Mouse (Mus musculus): Measurements from ENCODE around the gene Lrrn2. TPM values are rescaled to one million over a fixed set of nuclear protein-coding genes. Genes with fewer than 3 reads are reported as not detected.
"Not testable (repeated sequence)": the region's sequence is repeated elsewhere in the genome, so short reads cannot be mapped to it uniquely, and the experiment has no call there.

Gene Lrrn2
- polyA plus RNA-seq, 1 experiment from 2014 or later = 5.9 TPM

- no peaks in the 10 kb centered on the region for H3K9me3 ChIP-seq (replicated peaks)
- H3K4me1 ChIP-seq = no peaks in the 10 kb centered on the region
- H3K4me2 ChIP-seq (replicated peaks) = no peak overlapping the region
- no peak overlapping the region for H3K4me3 ChIP-seq (replicated peaks)
- WGBS = 92% methylated on average over 6 of the region's 6 CpGs
- peaks cover 32% of the 10 kb centered on the region for H3K36me3 ChIP-seq
- H3K27ac ChIP-seq (replicated peaks) = no peak overlapping the region
- ATAC-seq (ENCODE audit: insufficient number of reproducible peaks, low FRiP score, low TSS enrichment, low read depth) = no peak
- no peak overlapping the region for H3K9ac ChIP-seq
- H3K27me3 ChIP-seq = no peaks in the 10 kb centered on the region
These were observed 101.2 kb downstream of the Lrrn2 start for GRCm38 (mm10) chr1:132981232-132981631.

GRCm38 (mm10) chr1:132982728-132983127 is 102.7 kb downstream of the Lrrn2 start:
- Histone ChIP-seq H3K4me3 (replicated peaks) (no peak overlapping the region), H3K9me3 (replicated peaks) (no peaks in the 10 kb centered on the region), H3K4me1 (no peaks in the 10 kb centered on the region), H3K36me3 (peaks cover 43% of the 10 kb centered on the region), H3K4me2 (replicated peaks) (no peak overlapping the region), H3K27ac (replicated peaks) (no peak overlapping the region), H3K9ac (no peak overlapping the region), H3K27me3 (no peaks in the 10 kb centered on the region)
- 0 out of 2 replicates have a peak, but pooled peaks have one; percentile 19 for ATAC-seq (ENCODE audit: insufficient number of reproducible peaks, low FRiP score, low TSS enrichment, low read depth)
- WGBS = 65% methylated on average over 7 of the region's 7 CpGs

GRCm38 (mm10) chr1:132988556-132989459 is 108.7 kb downstream of the Lrrn2 start:
- H3K9me3 ChIP-seq (replicated peaks); ATAC-seq (ENCODE audit: insufficient number of reproducible peaks, low FRiP score, low TSS enrichment, low read depth); H3K4me2 ChIP-seq (replicated peaks); H3K9ac ChIP-seq; H3K4me1 ChIP-seq; H3K4me3 ChIP-seq (replicated peaks); H3K27me3 ChIP-seq; H3K27ac ChIP-seq (replicated peaks): not testable (repeated sequence)
- peaks cover 81% of the 10 kb centered on the region for H3K36me3 ChIP-seq
- 66% methylated on average over 12 of the region's 12 CpGs for WGBS

Small RNA genes within 50 kb of the gene (microRNA-seq; reads per million reads assigned to microRNA genes)
- not detected for gene Gm44300 (ENCODE audit: borderline number of aligned reads)

Other genes with a start within 250 kb of the Lrrn2 start
- 1.9 TPM in 2 replicates for gene Nfasc, start 138.5 kb upstream of the Lrrn2 start, polyA plus RNA-seq (2015; fragmentation: Nextera tagmentation; extraction: Ambion mirVana)
- 33.5 and 42.3 TPM in 2 replicates for gene Mdm4, start 150.3 kb downstream of the Lrrn2 start, polyA plus RNA-seq (2015; fragmentation: Nextera tagmentation; extraction: Ambion mirVana)
- gene Pik3c2b, start 165.4 kb downstream of the Lrrn2 start, polyA plus RNA-seq (2015; fragmentation: Nextera tagmentation; extraction: Ambion mirVana) = 6.2 and 8.1 TPM in 2 replicates